Comparison of ENCODE assay signal across 10 mouse cellular contexts in genomic region chr4:47136699-47137101, GRCm38 (mm10). TPM values are rescaled to one million over a fixed set of nuclear protein-coding genes. Genes with fewer than 3 reads are reported as not detected.
DNase-seq lines count a peak whose midpoint lies in the region; ATAC-seq and TF ChIP-seq lines count a peak whose summit lies in the region.
"Had no signal": no experiment of that assay in that cellular context is flagged by ENCODE, and none has a peak within 500 bp of the region (broad histone marks: within the 10 kb centered on the region; RNA-seq: fewer than 3 reads in every experiment).

No protein-coding gene starts in this region.

- H3K27me3 ChIP-seq in kidney, embryonic 14.5 days (ENCODE audit: control insufficient read depth, insufficient read depth, low read length), result no peaks in the 10 kb centered on the region
- no peaks in the 10 kb centered on the region for H3K27me3 ChIP-seq in stomach, postnatal 0 days (ENCODE audit: control insufficient read depth, insufficient read depth, low read length)

- TF ChIP-seq EP300 in stomach, postnatal 0 days (optimal IDR thresholded peaks at IDR 0.05), result no peak

- H3K4me3 ChIP-seq in kidney, embryonic 14.5 days (ENCODE audit: low read length), result no peak overlapping the region
- no peak overlapping the region for H3K4me3 ChIP-seq in stomach, postnatal 0 days (ENCODE audit: low read depth, low read length)
- H3K4me3 ChIP-seq: erythroblast, embryonic 14.5 days had no signal

- WGBS in kidney, embryonic 14.5 days, result 64% methylated on average over 8 of the region's 8 CpGs
- 42% methylated on average over 8 of the region's 8 CpGs for WGBS in stomach, postnatal 0 days

- ATAC-seq in kidney, embryonic 14.5 days (ENCODE audit: low FRiP score, low TSS enrichment), result peak; percentile 36; the same call in 1 of the 2 replicates
- ATAC-seq in stomach, postnatal 0 days (ENCODE audit: low FRiP score, low TSS enrichment), result peak; percentile 11; the same call in 1 of the 2 replicates

- peak; percentile 55 for DNase-seq in lung, postnatal 10 days
- DNase-seq in lung, postnatal 25 days (ENCODE audit: low spot score), result no peak
- peak; percentile 81 for DNase-seq in heart, adult 8-10 months (ENCODE audit: low spot score)
- no peak for DNase-seq in stomach, postnatal 0 days (ENCODE audit: low spot score)
- no peak for DNase-seq in thymus, postnatal 10 days (ENCODE audit: low spot score in 2 of 2)
- no peak for DNase-seq in spleen, postnatal 14 days (ENCODE audit: low spot score in 2 of 2)
- DNase-seq: midbrain, embryonic 14.5 days; thymus, postnatal 4 days had no signal

- no peak overlapping the region for H3K4me2 ChIP-seq in kidney, embryonic 14.5 days (replicated peaks; ENCODE audit: low read depth, low read length)
- no peak overlapping the region for H3K4me2 ChIP-seq in stomach, postnatal 0 days (replicated peaks; ENCODE audit: low read depth)

- no peak overlapping the region for H3K9ac ChIP-seq in kidney, embryonic 14.5 days (ENCODE audit: low read depth, low read length)
- no peak overlapping the region for H3K9ac ChIP-seq in stomach, postnatal 0 days (ENCODE audit: low read length)

- 0 out of 2 replicates have a peak, but pooled peaks cover 13% of the 10 kb centered on the region for H3K4me1 ChIP-seq in kidney, embryonic 14.5 days (ENCODE audit: control insufficient read depth, insufficient read depth, low read length)
- H3K4me1 ChIP-seq in stomach, postnatal 0 days (replicated peaks; ENCODE audit: control insufficient read depth, insufficient read depth), result peaks cover 2% of the 10 kb centered on the region; the same call in 1 of the 2 replicates

- H3K36me3 ChIP-seq in kidney, embryonic 14.5 days (ENCODE audit: control insufficient read depth, insufficient read depth, low read length), result no peaks in the 10 kb centered on the region
- H3K36me3 ChIP-seq in stomach, postnatal 0 days (ENCODE audit: control insufficient read depth, insufficient read depth, low read length), result no peaks in the 10 kb centered on the region

- no peaks in the 10 kb centered on the region for H3K9me3 ChIP-seq in kidney, embryonic 14.5 days (ENCODE audit: control insufficient read depth, low read length)
- no peaks in the 10 kb centered on the region for H3K9me3 ChIP-seq in stomach, postnatal 0 days (ENCODE audit: control insufficient read depth, low read length)

- H3K27ac ChIP-seq in kidney, embryonic 14.5 days (ENCODE audit: low read depth, low read length), result peak overlapping the region; percentile 42; the same call in 1 of the 2 replicates
- peak overlapping the region; percentile 58; the same call in 1 of the 2 replicates for H3K27ac ChIP-seq in stomach, postnatal 0 days (replicated peaks)

- no peak for TF ChIP-seq CTCF in stomach, postnatal 0 days (IDR thresholded peaks at IDR 0.05; ENCODE audit: low read depth)

RNA-seq across cellular contexts. Expression of gene Galnt12, which starts 45.0 kb away (rescaled TPM):
- total RNA-seq in heart, adult 8-10 months (2022), result under 1 TPM; 0.14 to 0.44 (median 0.24) TPM
- polyA plus RNA-seq in kidney, embryonic 14.5 days (2014; fragmentation: Nextera tagmentation; extraction: Ambion mirVana), result 7.0 and 10.0 TPM in 2 replicates
- 57.9 and 59.9 TPM in 2 replicates for polyA plus RNA-seq in stomach, postnatal 0 days (2015; fragmentation: Nextera tagmentation; extraction: Ambion mirVana)
- polyA plus RNA-seq: erythroblast, embryonic 14.5 days had no signal

Comparison
In these comparisons a context has a peak if more than half of its experiments do, and no peak if none do; other contexts are left out.
1. DNase-seq: peak in lung, postnatal 10 days (single experiment) and heart, adult 8-10 months (single experiment); none in lung, postnatal 25 days (single experiment), stomach, postnatal 0 days (single experiment), thymus, postnatal 10 days (0 of 2) and spleen, postnatal 14 days (0 of 2).